7 mouse cellular contexts compared by ENCODE assay signal in genomic region chr3:38885481-38886001, GRCm38 (mm10). TPM values are rescaled to one million over a fixed set of nuclear protein-coding genes. Genes with fewer than 3 reads are reported as not detected.
DNase-seq lines count a peak whose midpoint lies in the region; ATAC-seq lines count a peak whose summit lies in the region.

No protein-coding gene starts in this region.

- H3K9me3 ChIP-seq in embryonic facial prominence, embryonic 10.5 days = peaks cover 4% of the 10 kb centered on the region
- no peaks in the 10 kb centered on the region for H3K9me3 ChIP-seq in limb, embryonic 15.5 days
- no peaks in the 10 kb centered on the region for H3K9me3 ChIP-seq in midbrain, embryonic 15.5 days

- DNase-seq in adrenal gland, postnatal 10 days = peak; percentile 94
- DNase-seq in embryonic facial prominence, embryonic 10.5 days (ENCODE audit: low spot score) = peak; percentile 93
- peak; percentile 89 to 94 for DNase-seq in heart, adult 18-20 months
- peak; percentile 85 for DNase-seq in kidney, adult 18-20 months
- peak; percentile 3 for DNase-seq in splenic B cell, adult 2 months (ENCODE audit: low read depth, low spot score)

- peak overlapping the region; percentile 93 for H3K27ac ChIP-seq in embryonic facial prominence, embryonic 10.5 days (replicated peaks)
- peak overlapping the region; percentile 97 for H3K27ac ChIP-seq in limb, embryonic 15.5 days
- H3K27ac ChIP-seq in midbrain, embryonic 15.5 days = peak overlapping the region; percentile 91

- H3K36me3 ChIP-seq in embryonic facial prominence, embryonic 10.5 days (replicated peaks) = peaks cover 27% of the 10 kb centered on the region
- H3K36me3 ChIP-seq in limb, embryonic 15.5 days = peaks cover 20% of the 10 kb centered on the region
- no peaks in the 10 kb centered on the region for H3K36me3 ChIP-seq in midbrain, embryonic 15.5 days (replicated peaks)
- H3K36me3 ChIP-seq in splenic B cell, adult 2 months (ENCODE audit: control insufficient read depth, insufficient read depth, low read length, poor library complexity, severe bottlenecking) = no peaks in the 10 kb centered on the region

- peaks cover 30% of the 10 kb centered on the region for H3K27me3 ChIP-seq in embryonic facial prominence, embryonic 10.5 days (replicated peaks; ENCODE audit: low read depth, poor library complexity, severe bottlenecking)
- H3K27me3 ChIP-seq in limb, embryonic 15.5 days = no peaks in the 10 kb centered on the region
- no peaks in the 10 kb centered on the region for H3K27me3 ChIP-seq in midbrain, embryonic 15.5 days (replicated peaks)
- no peaks in the 10 kb centered on the region for H3K27me3 ChIP-seq in splenic B cell, adult 2 months (ENCODE audit: control insufficient read depth, insufficient read depth, low read length, poor library complexity, severe bottlenecking)

- ATAC-seq in limb, embryonic 15.5 days (ENCODE audit: insufficient number of reproducible peaks, low FRiP score, low TSS enrichment, low read depth) = peak; percentile 87
- peak; percentile 86 for ATAC-seq in midbrain, embryonic 15.5 days (replicated peaks)

- peak overlapping the region; percentile 88 for H3K4me2 ChIP-seq in limb, embryonic 15.5 days
- peak overlapping the region; percentile 90 for H3K4me2 ChIP-seq in midbrain, embryonic 15.5 days

- H3K9ac ChIP-seq in limb, embryonic 15.5 days = peak overlapping the region; percentile 70
- peak overlapping the region; percentile 79 for H3K9ac ChIP-seq in midbrain, embryonic 15.5 days

- peaks cover 44% of the 10 kb centered on the region for H3K4me1 ChIP-seq in embryonic facial prominence, embryonic 10.5 days
- H3K4me1 ChIP-seq in limb, embryonic 15.5 days = peaks cover 46% of the 10 kb centered on the region
- H3K4me1 ChIP-seq in midbrain, embryonic 15.5 days = peaks cover 38% of the 10 kb centered on the region

- under 1% methylated on average over 56 of the region's 56 CpGs for WGBS in embryonic facial prominence, embryonic 10.5 days
- WGBS in limb, embryonic 15.5 days = 2% methylated on average over 56 of the region's 56 CpGs
- WGBS in midbrain, embryonic 15.5 days = under 1% methylated on average over 56 of the region's 56 CpGs

- peak overlapping the region; percentile 73 for H3K4me3 ChIP-seq in embryonic facial prominence, embryonic 10.5 days
- H3K4me3 ChIP-seq in limb, embryonic 15.5 days = peak overlapping the region; percentile 80
- H3K4me3 ChIP-seq in midbrain, embryonic 15.5 days = peak overlapping the region; percentile 85

RNA-seq across cellular contexts. Expression of gene Fat4, which starts 1.2 kb away (rescaled TPM):
- 10 to 100 TPM; 15.7 to 24.8 TPM for total RNA-seq in adrenal gland, postnatal 10 days (2021)
- polyA plus RNA-seq in embryonic facial prominence, embryonic 10.5 days (2016; fragmentation: Nextera tagmentation; extraction: Ambion mirVana) = 7.1 and 7.6 TPM in 2 replicates
- total RNA-seq in heart, adult 18-20 months (2021) = 1 to 10 TPM; 3.9 to 4.0 TPM
- 9.5 and 13.3 TPM in 2 replicates for polyA plus RNA-seq in limb, embryonic 15.5 days (2015; fragmentation: Nextera tagmentation; extraction: Ambion mirVana)
- polyA plus RNA-seq in midbrain, embryonic 15.5 days (2015; fragmentation: Nextera tagmentation; extraction: Ambion mirVana) = 8.2 and 9.2 TPM in 2 replicates

Comparison
In these comparisons a context has a peak if more than half of its experiments do, and no peak if none do; other contexts are left out.
1. Peak in every context shown above with its lines: DNase-seq, ATAC-seq, H3K4me3 ChIP-seq and H3K27ac ChIP-seq.
2. DNase-seq: peak in every context shown above with its lines; median percentile 94 in adrenal gland, postnatal 10 days; 93 in embryonic facial prominence, embryonic 10.5 days; 92 in heart, adult 18-20 months; 85 in kidney, adult 18-20 months; 3 in splenic B cell, adult 2 months.